Mouse (Mus musculus): ENCODE data around the gene Yif1b.
A peak's percentile ranks its signal among the peaks of the same experiment; 100 is the strongest.
"Not testable (repeated sequence)": the region's sequence is repeated elsewhere in the genome, so short reads cannot be mapped to it uniquely, and the experiment has no call there.

The Yif1b gene

DNA sequence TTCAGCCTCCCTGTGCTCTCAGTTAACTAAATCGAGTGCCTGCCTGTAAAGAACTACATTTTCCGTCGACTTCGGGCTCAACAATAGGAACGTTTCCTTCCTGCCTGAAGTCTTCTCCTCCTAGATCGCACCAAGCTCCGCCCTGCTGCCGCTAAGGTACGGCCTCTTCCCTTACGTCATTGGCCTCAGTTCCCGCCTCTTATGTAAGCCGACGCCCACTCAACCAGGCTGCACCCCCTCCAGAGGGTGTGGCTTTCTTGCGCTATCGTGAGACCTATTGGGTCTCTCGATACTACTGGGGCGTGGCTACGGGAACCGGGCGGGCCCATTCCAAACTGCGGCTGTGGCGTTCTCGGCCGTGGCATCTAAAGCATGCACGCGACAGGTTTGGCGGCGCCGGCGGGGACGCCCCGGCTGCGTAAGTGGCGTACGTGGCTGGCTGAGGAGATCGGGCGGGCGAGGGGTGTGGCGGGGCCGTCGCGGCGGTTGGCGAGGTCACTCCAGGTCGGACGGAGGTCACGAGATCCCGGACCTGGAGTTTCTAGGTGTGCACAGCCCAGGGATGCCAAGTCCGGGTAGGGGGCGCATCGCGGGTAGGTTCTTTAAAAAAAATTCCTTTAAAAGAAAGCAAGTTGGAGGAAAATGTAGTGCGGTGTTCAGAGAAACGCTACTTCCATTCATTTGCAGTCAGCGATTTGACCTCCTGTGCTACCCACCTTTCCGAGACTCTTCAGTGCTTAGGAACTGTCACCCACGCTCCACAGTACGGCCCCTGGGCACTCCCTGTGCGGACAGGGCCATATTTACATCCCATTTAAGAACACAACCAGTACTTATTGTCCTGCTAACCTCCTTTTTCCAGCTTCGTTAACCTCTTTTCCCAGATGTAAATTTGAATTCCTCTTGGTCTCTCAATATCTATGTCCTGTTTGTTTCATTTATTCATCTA, at the start of gene Yif1b:
TSS of gene Yif1b (plus strand) at position 311 of the 949 bp plus-strand sequence.
- DNase-seq (ENCODE audit: low spot score in 2 of 2), result peak; percentile 97

GRCm38 (mm10) chr7:29194230-29194629, 43.9 kb upstream of the Yif1b start:
- not testable (repeated sequence) for DNase-seq (ENCODE audit: low spot score in 2 of 2)

- DNase-seq (ENCODE audit: low spot score in 2 of 2), result no peak
Measured at GRCm38 (mm10) chr7:29202577-29202976, 35.6 kb upstream of the Yif1b start.

- not testable (repeated sequence) for DNase-seq (ENCODE audit: low spot score in 2 of 2)
Measured at GRCm38 (mm10) chr7:29211013-29211412, 27.1 kb upstream of the Yif1b start.

DNA sequence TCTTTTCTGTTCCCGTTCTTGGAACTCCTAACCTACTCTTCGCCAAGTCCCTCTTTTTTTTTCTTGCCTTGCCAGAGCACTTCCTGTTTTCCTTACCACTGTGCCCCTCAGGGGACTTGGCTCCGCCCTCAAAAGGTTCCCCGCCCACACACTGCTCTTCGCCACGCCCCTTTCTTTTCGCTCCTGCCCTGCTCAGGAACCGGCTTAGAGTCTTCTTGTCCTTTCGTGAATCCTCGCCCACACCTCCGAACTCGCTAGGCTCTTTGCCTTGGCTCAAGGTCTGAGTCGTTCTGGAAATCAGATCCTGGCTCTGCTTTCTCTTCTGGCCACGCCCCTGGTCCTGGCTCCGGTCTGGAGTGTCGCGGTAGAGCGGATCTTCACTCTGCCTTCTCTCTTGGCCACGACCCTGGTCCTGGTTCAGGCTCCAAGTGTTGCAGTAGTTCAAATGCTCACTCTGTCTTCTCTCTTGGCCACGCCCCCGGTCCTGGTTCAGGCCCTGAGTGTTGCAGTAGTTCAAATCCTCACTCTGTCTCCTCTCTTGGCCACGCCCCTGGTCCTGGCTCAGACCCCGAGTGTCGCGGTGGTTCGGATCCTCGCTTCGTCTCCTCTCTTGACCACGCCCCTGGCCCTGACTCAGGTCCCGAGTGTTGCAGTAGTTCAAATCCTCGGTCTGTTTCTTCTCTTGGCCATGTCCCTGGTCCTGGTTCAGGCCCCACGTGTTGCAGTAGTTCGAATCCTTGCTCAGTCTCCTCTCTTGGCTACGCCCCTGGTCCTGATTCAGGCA, 26.5 kb upstream of the Yif1b start:
- peak in 1 of 2 experiments; percentile 11 for DNase-seq (ENCODE audit: low spot score in 2 of 2)

- no peak for DNase-seq (ENCODE audit: low spot score in 2 of 2)
Measured at GRCm38 (mm10) chr7:29212199-29212765, 25.8 kb upstream of the Yif1b start.

DNA sequence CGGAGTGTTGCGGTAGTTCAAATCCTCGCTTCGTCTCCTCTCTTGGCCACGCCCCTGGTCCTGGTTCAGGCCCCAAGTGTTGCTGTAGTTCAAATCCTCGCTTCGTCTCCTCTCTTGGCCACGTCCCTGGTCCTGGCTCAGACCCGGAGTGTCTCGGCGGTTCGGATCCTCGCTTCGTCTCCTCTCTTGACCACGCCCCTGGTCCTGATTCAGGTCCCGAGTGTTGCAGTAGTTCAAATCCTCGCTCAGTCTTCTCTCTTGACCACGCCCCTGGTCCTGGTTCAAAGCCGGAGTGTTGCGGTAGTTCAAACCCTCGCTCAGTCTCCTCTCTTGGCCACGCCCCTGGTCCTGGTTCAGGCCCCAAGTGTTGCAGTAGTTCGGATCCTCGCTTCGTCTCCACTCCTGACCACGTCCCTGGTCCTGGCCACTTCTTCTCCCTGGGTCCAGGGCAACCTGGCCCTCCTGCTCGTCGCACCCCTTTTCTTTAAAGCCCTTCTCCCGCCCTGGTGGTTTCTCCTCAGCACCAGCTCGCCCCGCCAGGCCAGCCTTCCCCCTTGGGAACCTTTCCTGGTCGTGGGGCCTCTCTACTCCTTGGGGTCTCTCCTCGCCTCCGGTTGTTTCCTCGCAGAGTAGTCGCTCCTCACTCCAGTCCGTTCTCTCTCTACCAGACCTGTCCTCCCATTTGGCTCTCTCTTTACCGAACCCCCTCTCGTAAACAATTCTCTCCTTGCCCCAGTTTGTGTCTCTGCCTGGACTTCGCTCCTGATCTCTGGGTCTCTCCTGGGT, 25.2 kb upstream of the Yif1b start:
- not testable (repeated sequence) for DNase-seq (ENCODE audit: low spot score in 2 of 2)

- DNase-seq (ENCODE audit: low spot score in 2 of 2), result no peak
Measured at GRCm38 (mm10) chr7:29213675-29214082, 24.4 kb upstream of the Yif1b start, which contains the start of gene Catsperg1. TSS of gene Catsperg1 (minus strand) at chr7:29214035.

DNA sequence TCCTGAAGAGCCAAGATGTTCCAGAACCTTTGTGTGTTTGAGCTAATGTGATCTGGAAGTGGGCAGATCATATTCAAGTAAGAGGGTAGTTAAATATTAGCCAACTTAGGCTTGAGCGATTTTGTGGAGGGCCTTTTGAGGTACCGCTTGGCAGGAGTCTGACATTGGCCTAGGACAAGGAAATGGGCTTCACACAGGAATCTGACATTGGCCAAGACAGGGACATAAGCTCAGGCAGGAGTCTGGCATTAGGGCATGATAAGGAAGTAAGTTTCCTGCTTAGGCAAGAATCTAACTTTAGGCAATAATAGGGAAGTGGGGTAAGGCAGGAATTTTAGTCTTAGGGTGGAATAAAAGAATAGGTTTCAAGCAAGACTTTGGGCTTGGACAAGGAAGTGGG, 23.9 kb upstream of the Yif1b start:
- DNase-seq (ENCODE audit: low spot score in 2 of 2), result no peak

GRCm38 (mm10) chr7:29214846-29215245, 23.3 kb upstream of the Yif1b start:
- no peak for DNase-seq (ENCODE audit: low spot score in 2 of 2)

GRCm38 (mm10) chr7:29224756-29225394, 13.3 kb upstream of the Yif1b start:
- DNase-seq (ENCODE audit: low spot score in 2 of 2), result no peak

DNA sequence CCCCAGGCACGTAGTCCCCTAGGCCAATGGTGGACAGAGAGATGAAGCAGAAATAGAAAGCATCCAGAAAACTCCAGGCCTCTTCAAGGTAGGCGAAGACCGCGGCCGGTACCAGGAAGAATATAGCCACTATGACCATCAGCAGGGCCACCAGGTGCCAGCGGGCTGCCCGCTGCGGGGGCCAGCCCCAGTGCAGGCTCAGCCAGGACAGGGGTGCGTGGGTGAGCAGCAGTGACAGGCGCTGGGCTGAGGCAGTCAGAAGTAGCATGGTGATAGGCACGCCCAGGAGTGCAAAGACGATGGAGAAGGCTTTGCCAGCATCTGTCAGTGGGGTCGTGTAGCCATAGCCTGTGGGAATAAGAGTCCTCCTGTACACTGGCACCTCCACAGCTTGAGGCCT, 12.6 kb upstream of the Yif1b start:
- no peak for DNase-seq (ENCODE audit: low spot score in 2 of 2)

DNA sequence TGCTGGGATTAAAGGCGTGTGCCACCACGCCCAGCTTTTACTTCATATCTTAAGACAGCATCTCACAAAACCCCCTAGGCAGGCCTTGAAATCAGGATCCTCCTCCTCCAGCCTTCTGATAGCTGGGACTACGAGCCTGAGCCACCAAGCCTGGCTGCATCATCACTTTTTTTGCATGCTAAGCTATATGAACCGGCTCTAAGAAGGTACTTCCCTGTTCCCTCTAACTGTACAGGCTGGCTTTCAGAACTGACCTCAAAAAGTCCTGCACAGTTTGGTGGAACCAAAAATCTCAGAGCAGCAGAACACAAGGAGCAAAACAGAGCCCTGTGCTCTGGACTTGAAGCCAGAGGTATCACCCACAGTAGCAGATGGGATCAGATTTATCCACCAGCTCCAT, 9.9 kb upstream of the Yif1b start:
- no peak for DNase-seq (ENCODE audit: low spot score in 2 of 2)

GRCm38 (mm10) chr7:29230560-29230959, 7.6 kb upstream of the Yif1b start:
- no peak for DNase-seq (ENCODE audit: low spot score in 2 of 2)

DNA sequence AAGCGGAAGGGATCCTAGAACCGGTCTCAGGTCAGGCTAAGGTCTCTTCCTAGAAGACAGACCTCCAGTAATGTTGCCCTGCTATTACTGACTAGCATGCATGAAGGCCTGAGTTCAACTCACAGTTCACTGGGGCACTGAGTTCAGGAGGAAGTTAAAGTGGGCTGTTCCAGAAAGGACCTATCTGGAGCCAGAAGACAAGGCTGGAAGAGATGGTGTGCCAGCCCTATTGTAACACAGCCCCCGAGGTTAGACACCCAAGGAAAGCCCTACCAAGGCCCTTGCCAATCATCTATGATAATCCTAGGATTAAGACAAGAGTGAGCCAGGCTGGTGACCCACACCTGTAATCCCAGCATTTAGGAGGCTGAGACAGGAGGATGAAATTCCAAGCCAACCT, 6.6 kb upstream of the Yif1b start:
- no peak for DNase-seq (ENCODE audit: low spot score in 2 of 2)

GRCm38 (mm10) chr7:29232247-29233013, 5.7 kb upstream of the Yif1b start, which contains the start of gene Kcnk6:
TSS of gene Kcnk6 (minus strand) at chr7:29232515.
- no peak for DNase-seq (ENCODE audit: low spot score in 2 of 2)

- DNase-seq (ENCODE audit: low spot score in 2 of 2), result no peak
Measured at GRCm38 (mm10) chr7:29233745-29234144, 4.4 kb upstream of the Yif1b start.

- no peak for DNase-seq (ENCODE audit: low spot score in 2 of 2)
Measured at GRCm38 (mm10) chr7:29234661-29235060, 3.5 kb upstream of the Yif1b start.

DNA sequence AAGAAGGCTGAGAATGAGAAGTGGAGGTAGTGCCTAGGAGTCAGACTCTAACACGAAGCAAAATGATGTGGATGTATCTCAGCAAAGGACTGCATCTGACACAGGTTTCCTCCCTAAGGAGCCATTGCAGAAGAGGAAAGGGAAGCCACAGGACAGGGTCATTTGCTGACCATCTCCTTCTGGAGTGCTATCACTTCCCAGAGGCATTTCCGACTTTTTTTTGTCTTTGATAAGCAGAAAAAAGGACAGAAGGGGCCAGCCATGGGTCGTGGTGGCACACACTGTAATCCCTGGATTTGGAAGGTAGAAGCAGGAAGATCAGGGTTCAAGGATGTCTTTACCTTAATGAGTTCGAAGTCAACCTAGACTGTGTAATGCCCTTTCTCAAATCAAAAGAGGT, 1.5 kb upstream of the Yif1b start:
- no peak for DNase-seq (ENCODE audit: low spot score in 2 of 2)

- not testable (repeated sequence) for DNase-seq (ENCODE audit: low spot score in 2 of 2)
Measured at GRCm38 (mm10) chr7:29237596-29237995, 533 bp upstream of the Yif1b start.
